Mouse (Mus musculus) stomach, postnatal 0 days (tissue): ENCODE data around the gene Zbtb21. TPM values are rescaled to one million over a fixed set of nuclear protein-coding genes. Genes with fewer than 3 reads are reported as not detected.
A peak's percentile ranks its signal among the peaks of the same experiment; 100 is the strongest.
"Not testable (repeated sequence)": the region's sequence is repeated elsewhere in the genome, so short reads cannot be mapped to it uniquely, and the experiment has no call there.

Experiments used
- ATAC-seq: fragments of 200-750 bp; cut with Nextera tagmentation; 2 replicates; pipeline ENCODE4 v1.8.0; 2017; ENCODE audit not compliant: low FRiP score, low TSS enrichment
- DNase-seq: peaks from one replicate; pipeline ENCODE4 v3.0.0-alpha.2; 2016; ENCODE audit warnings: low spot score
- H3K27ac ChIP-seq: fragments of 300-500 bp; sonication (generic); replicated peaks from 2 replicates; pipeline ENCODE4 v1.5.1; 2014; ENCODE audit warnings: mild to moderate bottlenecking, control low read depth
- H3K27me3 ChIP-seq: fragments of 300-500 bp; sonication (generic); 2 replicates; pipeline ENCODE4 v1.6.1; 2014; ENCODE audit warnings: low read length; ENCODE audit not compliant: control insufficient read depth, insufficient read depth
- H3K36me3 ChIP-seq: fragments of 300-500 bp; sonication (generic); 2 replicates; pipeline ENCODE4 v1.6.1; 2014; ENCODE audit warnings: low read length, mixed read lengths; ENCODE audit not compliant: control insufficient read depth, insufficient read depth
- H3K4me1 ChIP-seq: fragments of 300-500 bp; sonication (generic); replicated peaks from 2 replicates; pipeline ENCODE4 v1.6.1; 2014; ENCODE audit warnings: antibody characterized with exemption; ENCODE audit not compliant: control insufficient read depth, insufficient read depth
- H3K4me2 ChIP-seq: fragments of 300-500 bp; sonication (generic); replicated peaks from 2 replicates; pipeline ENCODE4 v1.6.1; 2014; ENCODE audit warnings: low read depth, mild to moderate bottlenecking, control low read depth, moderate library complexity
- H3K4me3 ChIP-seq: fragments of 300-500 bp; sonication (generic); 2 replicates; pipeline ENCODE4 v1.5.1; 2014; ENCODE audit warnings: low read depth, low read length, control low read depth
- H3K9ac ChIP-seq: fragments of 300-500 bp; sonication (generic); 2 replicates; pipeline ENCODE4 v1.6.1; 2014; ENCODE audit warnings: mild to moderate bottlenecking, low read length, control low read depth, mixed read lengths
- H3K9me3 ChIP-seq: fragments of 300-500 bp; sonication (generic); 2 replicates; pipeline ENCODE4 v1.6.1; 2016; ENCODE audit warnings: low read length; ENCODE audit not compliant: control insufficient read depth
- CTCF ChIP-seq: IDR thresholded peaks from 2 replicates; pipeline ENCODE4 v1.5.1; 2016; ENCODE audit warnings: antibody characterized with exemption, low read depth, mild to moderate bottlenecking, moderate library complexity
- EP300 ChIP-seq: optimal IDR thresholded peaks from 2 replicates; pipeline ENCODE3; 2016; ENCODE audit warnings: antibody characterized with exemption
- WGBS: fragments of 180-500 bp; shearing (Covaris S2); extraction: QIAGEN DNeasy Blood & Tissue Kit; methylation state at CpG from one replicate; pipeline ENCODE4 v1.1.7; 2014; 5-methylcytosine and 5-hydroxymethylcytosine counted together
- polyA plus RNA-seq: library from polyadenylated mRNA; unstranded; fragments of >200 nt; fragmentation: Nextera tagmentation; extraction: Ambion mirVana; gene quantifications from 2 replicates; pipeline ENCODE4 v1.2.1, GENCODE M21; 2015

Zbtb21 gene
- polyA plus RNA-seq: 5.4 and 6.0 TPM in 2 replicates

GRCm38 (mm10) chr16:97962151-97962948 is at the start of gene Zbtb21, which contains the start of gene C2cd2:
TSS of gene Zbtb21 (minus strand) at chr16:97962622.
TSS of gene C2cd2 (minus strand) at chr16:97962598.
- TF ChIP-seq EP300 (no peak), CTCF (no peak)
- ATAC-seq (peak; percentile 99), DNase-seq (peak; percentile 97)
- peak within 1 kb of the TSS; percentile 98 for H3K27ac ChIP-seq
- H3K4me1 ChIP-seq: no peaks in the 10 kb centered on the region
- H3K27me3 ChIP-seq: no peaks in the 10 kb centered on the region
- H3K9me3 ChIP-seq: no peaks in the 10 kb centered on the region
- peak within 1 kb of the TSS; percentile 82 for H3K4me2 ChIP-seq
- no peaks in the 10 kb centered on the region for H3K36me3 ChIP-seq
- WGBS: under 1% methylated on average over 75 of the region's 78 CpGs
- H3K4me3 ChIP-seq: peak within 1 kb of the TSS; percentile 76
- H3K9ac ChIP-seq: peak within 1 kb of the TSS; percentile 93

DNA sequence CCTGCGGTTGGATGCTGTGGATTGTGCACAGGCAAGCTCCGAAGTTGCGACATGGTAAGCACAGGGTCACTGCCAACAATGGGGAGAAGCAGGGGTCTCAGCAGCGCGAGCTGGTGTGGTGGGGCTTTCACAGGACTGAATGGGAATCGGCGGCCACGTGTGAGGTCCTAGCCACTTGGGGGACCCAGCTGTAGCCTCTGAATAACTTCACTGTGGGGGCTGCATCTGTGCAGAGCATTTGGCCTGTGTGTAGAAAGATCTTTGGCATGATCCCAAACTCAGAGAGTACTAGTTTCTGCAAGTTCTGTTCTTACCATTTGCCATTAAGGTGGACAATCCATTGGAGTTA is 34.9 kb upstream of the Zbtb21 start:
- H3K36me3 ChIP-seq, H3K9me3 ChIP-seq, DNase-seq, H3K4me1 ChIP-seq, H3K27me3 ChIP-seq: not testable (repeated sequence)
- WGBS: under 1% methylated on average over 8 of the region's 8 CpGs
- Histone ChIP-seq H3K9ac (peak overlapping the region; percentile 58; the same call in 1 of the 2 replicates), H3K27ac (peak overlapping the region; percentile 94), H3K4me2 (peak overlapping the region; percentile 67), H3K4me3 (peak overlapping the region; percentile 53)
- peak; percentile 47 for ATAC-seq

GRCm38 (mm10) chr16:97996616-97997382 is 34.4 kb upstream of the Zbtb21 start, which contains the start of gene B230307C23Rik:
TSS of gene B230307C23Rik (plus strand) at chr16:97997315.
- H3K4me2 ChIP-seq: peak within 1 kb of the TSS; percentile 67
- H3K27ac ChIP-seq: peak within 1 kb of the TSS; percentile 94
- peak; percentile 91 for DNase-seq
- TF ChIP-seq CTCF: no peak
- TF ChIP-seq EP300: no peak
- peak within 1 kb of the TSS; percentile 53 for H3K4me3 ChIP-seq
- peak within 1 kb of the TSS; percentile 58 for H3K9ac ChIP-seq
- no peaks in the 10 kb centered on the region for H3K4me1 ChIP-seq
- no peaks in the 10 kb centered on the region for H3K9me3 ChIP-seq
- 3% methylated on average over 22 of the region's 22 CpGs for WGBS
- ATAC-seq: peak; percentile 98
- H3K36me3 ChIP-seq: no peaks in the 10 kb centered on the region
- no peaks in the 10 kb centered on the region for H3K27me3 ChIP-seq

DNA sequence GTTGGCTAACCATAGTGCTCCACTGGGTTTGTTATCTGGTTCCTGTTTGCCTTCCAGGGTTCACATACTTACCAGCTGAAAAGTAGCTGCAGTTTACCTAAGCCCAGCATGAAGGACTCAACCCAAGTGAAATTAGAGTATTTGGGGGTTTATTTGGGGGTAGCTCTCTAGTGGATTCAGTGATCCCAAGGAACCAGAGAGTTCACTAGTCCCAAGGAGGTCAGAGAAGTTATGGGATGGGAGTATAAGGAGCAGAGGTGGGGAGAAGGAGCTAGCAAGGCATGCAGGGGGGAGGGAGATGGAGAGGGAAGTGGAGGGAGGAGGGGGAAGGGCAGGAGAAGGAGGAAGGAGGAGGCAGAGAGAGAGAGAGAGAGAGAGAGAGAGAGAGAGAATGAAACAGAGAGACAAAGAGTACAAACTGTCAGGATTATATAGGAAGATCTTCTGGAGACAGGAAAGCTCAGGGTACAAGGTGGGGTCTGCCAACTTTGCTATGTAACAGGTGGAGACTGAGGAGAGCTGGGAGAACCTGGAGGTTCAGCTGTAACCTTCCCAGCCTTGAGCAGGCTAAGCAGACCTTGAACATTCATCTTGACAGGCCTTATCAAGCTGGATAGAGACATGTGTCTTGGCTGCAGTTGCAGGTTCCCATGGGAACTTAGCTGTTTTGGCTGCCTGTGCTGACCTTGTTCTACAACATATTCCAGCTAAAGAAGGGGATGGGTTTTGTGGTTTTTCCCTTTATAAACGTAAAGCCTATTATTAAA is 33.6 kb upstream of the Zbtb21 start:
- WGBS: 8% methylated on average over 1 of the region's 1 CpGs
- no peaks in the 10 kb centered on the region for H3K4me1 ChIP-seq
- TF ChIP-seq EP300 (no peak), CTCF (no peak)
- peak overlapping the region; percentile 67 for H3K4me2 ChIP-seq
- H3K4me3 ChIP-seq: peak overlapping the region; percentile 53
- peak overlapping the region; percentile 94 for H3K27ac ChIP-seq
- peak; percentile 27; the same call in 1 of the 2 replicates for ATAC-seq
- no peaks in the 10 kb centered on the region for H3K27me3 ChIP-seq
- peak overlapping the region; percentile 58 for H3K9ac ChIP-seq
- no peaks in the 10 kb centered on the region for H3K36me3 ChIP-seq
- peak; percentile 45 for DNase-seq
- no peaks in the 10 kb centered on the region for H3K9me3 ChIP-seq

GRCm38 (mm10) chr16:97992477-97992876 is 30.1 kb upstream of the Zbtb21 start:
- not testable (repeated sequence) for H3K27me3 ChIP-seq, H3K4me2 ChIP-seq, H3K4me3 ChIP-seq, H3K4me1 ChIP-seq, H3K27ac ChIP-seq, H3K9ac ChIP-seq, DNase-seq, ATAC-seq, H3K36me3 ChIP-seq, H3K9me3 ChIP-seq
- WGBS: 84% methylated on average over 3 of the region's 3 CpGs
